Mouse (Mus musculus) limb, embryonic 15.5 days (tissue): Measurements from ENCODE around the gene Rasgef1c. TPM values are rescaled to one million over a fixed set of nuclear protein-coding genes. Genes with fewer than 3 reads are reported as not detected.

Experiments
- ATAC-seq: fragments of 200-750 bp; cut with Nextera tagmentation; 2 replicates; pipeline ENCODE4 v1.8.0; 2017; ENCODE audit warnings: low read depth, moderate TSS enrichment; ENCODE audit not compliant: insufficient number of reproducible peaks, low FRiP score, low TSS enrichment
- H3K27ac ChIP-seq: fragments of 300-500 bp; sonication (generic); 2 replicates; pipeline ENCODE4 v1.5.1; 2015; ENCODE audit warnings: moderate library complexity, mild to moderate bottlenecking, inconsistent platforms
- H3K27me3 ChIP-seq: fragments of 300-500 bp; sonication (generic); 2 replicates; pipeline ENCODE4 v1.6.1; 2015; ENCODE audit warnings: inconsistent platforms
- H3K36me3 ChIP-seq: fragments of 300-500 bp; sonication (generic); 2 replicates; pipeline ENCODE4 v1.6.1; 2015; ENCODE audit warnings: inconsistent platforms
- H3K4me1 ChIP-seq: fragments of 300-500 bp; sonication (generic); 2 replicates; pipeline ENCODE4 v1.6.1; 2015; ENCODE audit warnings: inconsistent platforms
- H3K4me2 ChIP-seq: fragments of 300-500 bp; sonication (generic); 2 replicates; pipeline ENCODE4 v1.6.1; 2015; ENCODE audit warnings: mild to moderate bottlenecking, inconsistent platforms
- H3K4me3 ChIP-seq: fragments of 300-500 bp; sonication (generic); 2 replicates; pipeline ENCODE4 v1.5.1; 2015; ENCODE audit warnings: mild to moderate bottlenecking, inconsistent platforms
- H3K9ac ChIP-seq: fragments of 300-500 bp; sonication (generic); 2 replicates; pipeline ENCODE4 v1.6.1; 2015; ENCODE audit warnings: inconsistent platforms
- H3K9me3 ChIP-seq: fragments of 300-500 bp; sonication (generic); 2 replicates; pipeline ENCODE4 v1.6.1; 2016; ENCODE audit warnings: inconsistent platforms
- WGBS: fragments of 180-500 bp; shearing (Covaris S2); methylation state at CpG from one replicate; pipeline ENCODE4 v1.1.7; 2015; 5-methylcytosine and 5-hydroxymethylcytosine counted together
- polyA plus RNA-seq: library from polyadenylated mRNA; unstranded; fragments of >200 nt; fragmentation: Nextera tagmentation; extraction: Ambion mirVana; gene quantifications from 2 replicates; pipeline ENCODE4 v1.2.1, GENCODE M21; 2015

Rasgef1c gene
- polyA plus RNA-seq, 1 experiment from 2014 or later: 0.76 TPM

GRCm38 (mm10) chr11:49888469-49888868, 13.2 kb upstream of the Rasgef1c start:
- no peaks in the 10 kb centered on the region for H3K9me3 ChIP-seq
- H3K4me3 ChIP-seq: no peak overlapping the region
- no peak overlapping the region for H3K9ac ChIP-seq
- H3K36me3 ChIP-seq: peaks cover 15% of the 10 kb centered on the region
- no peak overlapping the region for H3K27ac ChIP-seq
- H3K27me3 ChIP-seq: no peaks in the 10 kb centered on the region
- no peak for ATAC-seq
- H3K4me2 ChIP-seq: no peak overlapping the region
- 79% methylated on average over 5 of the region's 5 CpGs for WGBS
- H3K4me1 ChIP-seq: no peaks in the 10 kb centered on the region

GRCm38 (mm10) chr11:49891993-49892392, 9.6 kb upstream of the Rasgef1c start:
- H3K4me1 ChIP-seq: no peaks in the 10 kb centered on the region
- no peak for ATAC-seq
- H3K9me3 ChIP-seq: no peaks in the 10 kb centered on the region
- H3K4me3 ChIP-seq: no peak overlapping the region
- H3K27me3 ChIP-seq: no peaks in the 10 kb centered on the region
- WGBS: 86% methylated on average over 5 of the region's 5 CpGs
- H3K36me3 ChIP-seq: no peaks in the 10 kb centered on the region
- H3K27ac ChIP-seq: no peak overlapping the region
- no peak overlapping the region for H3K4me2 ChIP-seq
- H3K9ac ChIP-seq: no peak overlapping the region

- Histone ChIP-seq H3K27ac (no peak overlapping the region), H3K9me3 (no peaks in the 10 kb centered on the region), H3K36me3 (no peaks in the 10 kb centered on the region), H3K4me2 (no peak overlapping the region), H3K9ac (no peak overlapping the region), H3K27me3 (peaks cover under 1% of the 10 kb centered on the region; the same call in 1 of the 2 replicates), H3K4me1 (no peaks in the 10 kb centered on the region), H3K4me3 (no peak overlapping the region)
- no peak for ATAC-seq
- WGBS: 66% methylated on average over 11 of the region's 11 CpGs
These were observed 7.8 kb upstream of the Rasgef1c start for GRCm38 (mm10) chr11:49893806-49894205.

- Histone ChIP-seq H3K4me2 (no peak overlapping the region), H3K27ac (no peak overlapping the region), H3K9ac (no peak overlapping the region), H3K36me3 (no peaks in the 10 kb centered on the region), H3K9me3 (no peaks in the 10 kb centered on the region), H3K4me3 (no peak overlapping the region), H3K27me3 (peaks cover 20% of the 10 kb centered on the region), H3K4me1 (peaks cover under 1% of the 10 kb centered on the region; the same call in 1 of the 2 replicates)
- ATAC-seq: no peak
- WGBS: 47% methylated on average over 6 of the region's 6 CpGs
These were observed 5.6 kb upstream of the Rasgef1c start for GRCm38 (mm10) chr11:49895966-49896590.

- WGBS: 29% methylated on average over 6 of the region's 6 CpGs
- Histone ChIP-seq H3K9me3 (no peaks in the 10 kb centered on the region), H3K36me3 (no peaks in the 10 kb centered on the region), H3K4me2 (no peak overlapping the region), H3K27me3 (peaks cover 43% of the 10 kb centered on the region), H3K9ac (no peak overlapping the region), H3K27ac (no peak overlapping the region), H3K4me1 (peaks cover 13% of the 10 kb centered on the region), H3K4me3 (no peak overlapping the region)
- ATAC-seq: no peak
These were observed 1.6 kb upstream of the Rasgef1c start for GRCm38 (mm10) chr11:49900043-49900442.

- no peaks in the 10 kb centered on the region for H3K9me3 ChIP-seq
- no peak overlapping the region for H3K9ac ChIP-seq
- peak overlapping the region; percentile 63 for H3K4me3 ChIP-seq
- ATAC-seq: no peak
- peaks cover 43% of the 10 kb centered on the region for H3K27me3 ChIP-seq
- H3K27ac ChIP-seq: no peak overlapping the region
- peaks cover 13% of the 10 kb centered on the region for H3K4me1 ChIP-seq
- WGBS: 16% methylated on average over 15 of the region's 15 CpGs
- H3K36me3 ChIP-seq: no peaks in the 10 kb centered on the region
- peak overlapping the region; percentile 100 for H3K4me2 ChIP-seq
These were observed 525 bp upstream of the Rasgef1c start for GRCm38 (mm10) chr11:49900962-49901658.

- no peaks in the 10 kb centered on the region for H3K36me3 ChIP-seq
- H3K27me3 ChIP-seq: peaks cover 43% of the 10 kb centered on the region
- no peak overlapping the region for H3K9ac ChIP-seq
- H3K4me1 ChIP-seq: peaks cover 13% of the 10 kb centered on the region
- no peak overlapping the region for H3K4me3 ChIP-seq
- ATAC-seq: no peak
- WGBS: 11% methylated on average over 7 of the region's 7 CpGs
- H3K4me2 ChIP-seq: no peak overlapping the region
- no peaks in the 10 kb centered on the region for H3K9me3 ChIP-seq
- H3K27ac ChIP-seq: no peak overlapping the region
These were observed 1.7 kb downstream of the Rasgef1c start for GRCm38 (mm10) chr11:49903333-49903732.

GRCm38 (mm10) chr11:49918521-49919180, 17.0 kb downstream of the Rasgef1c start:
- ATAC-seq: no peak
- H3K27ac ChIP-seq: no peak overlapping the region
- H3K4me1 ChIP-seq: 0 out of 2 replicates have a peak, but pooled peaks cover 3% of the 10 kb centered on the region
- H3K9ac ChIP-seq: no peak overlapping the region
- no peaks in the 10 kb centered on the region for H3K9me3 ChIP-seq
- no peak overlapping the region for H3K4me2 ChIP-seq
- WGBS: 27% methylated on average over 15 of the region's 15 CpGs
- no peaks in the 10 kb centered on the region for H3K27me3 ChIP-seq
- H3K4me3 ChIP-seq: no peak overlapping the region
- no peaks in the 10 kb centered on the region for H3K36me3 ChIP-seq

GRCm38 (mm10) chr11:49919304-49919703, 17.7 kb downstream of the Rasgef1c start:
- H3K4me1 ChIP-seq: 0 out of 2 replicates have a peak, but pooled peaks cover 3% of the 10 kb centered on the region
- no peaks in the 10 kb centered on the region for H3K36me3 ChIP-seq
- 91% methylated on average over 6 of the region's 6 CpGs for WGBS
- H3K4me3 ChIP-seq: no peak overlapping the region
- H3K27me3 ChIP-seq: no peaks in the 10 kb centered on the region
- no peak overlapping the region for H3K4me2 ChIP-seq
- no peak overlapping the region for H3K9ac ChIP-seq
- no peak for ATAC-seq
- no peaks in the 10 kb centered on the region for H3K9me3 ChIP-seq
- no peak overlapping the region for H3K27ac ChIP-seq

- H3K4me3 ChIP-seq: no peak overlapping the region
- no peak overlapping the region for H3K27ac ChIP-seq
- no peaks in the 10 kb centered on the region for H3K36me3 ChIP-seq
- H3K27me3 ChIP-seq: 0 out of 2 replicates have a peak, but pooled peaks cover 2% of the 10 kb centered on the region
- H3K4me1 ChIP-seq: peaks cover 13% of the 10 kb centered on the region; the same call in 1 of the 2 replicates
- no peak overlapping the region for H3K9ac ChIP-seq
- H3K4me2 ChIP-seq: no peak overlapping the region
- ATAC-seq: no peak
- 38% methylated on average over 9 of the region's 9 CpGs for WGBS
- no peaks in the 10 kb centered on the region for H3K9me3 ChIP-seq
These were observed 21.9 kb downstream of the Rasgef1c start for GRCm38 (mm10) chr11:49923539-49923938.

- Histone ChIP-seq H3K36me3 (no peaks in the 10 kb centered on the region), H3K4me3 (no peak overlapping the region), H3K27me3 (0 out of 2 replicates have a peak, but pooled peaks cover 2% of the 10 kb centered on the region), H3K4me1 (peaks cover 12% of the 10 kb centered on the region; the same call in 1 of the 2 replicates), H3K4me2 (no peak overlapping the region), H3K27ac (no peak overlapping the region), H3K9me3 (no peaks in the 10 kb centered on the region), H3K9ac (no peak overlapping the region)
- WGBS: 77% methylated on average over 7 of the region's 7 CpGs
- no peak for ATAC-seq
These were observed 24.5 kb downstream of the Rasgef1c start for GRCm38 (mm10) chr11:49926183-49926582.

GRCm38 (mm10) chr11:49927169-49927568, 25.5 kb downstream of the Rasgef1c start:
- H3K36me3 ChIP-seq: no peaks in the 10 kb centered on the region
- ATAC-seq: no peak
- H3K9ac ChIP-seq: no peak overlapping the region
- no peaks in the 10 kb centered on the region for H3K9me3 ChIP-seq
- H3K27ac ChIP-seq: no peak overlapping the region
- H3K4me1 ChIP-seq: peaks cover 15% of the 10 kb centered on the region; the same call in 1 of the 2 replicates
- 0 out of 2 replicates have a peak overlapping the region, but pooled peaks have one; percentile 8 for H3K4me2 ChIP-seq
- no peak overlapping the region for H3K4me3 ChIP-seq
- 0 out of 2 replicates have a peak, but pooled peaks cover 2% of the 10 kb centered on the region for H3K27me3 ChIP-seq
- 9% methylated on average over 4 of the region's 4 CpGs for WGBS
